Mouse (Mus musculus) granulocyte monocyte progenitor cell, adult 5-6 weeks (primary cell): ENCODE measurements around the gene Nasp. TPM values are rescaled to one million over a fixed set of nuclear protein-coding genes. Genes with fewer than 3 reads are reported as not detected.

Experiments used
- total RNA-seq, 2 experiments: library from RNA; stranded (forward) in 1 of 2; stranded (reverse) in 1 of 2; fragments of 200-712, 200-1000 nt in 1 of 2; fragments of >200 nt in 1 of 2; fragmentation: Nextera tagmentation in 1 of 2; gene quantifications; 2 replicates each; pipeline ENCODE4 v1.2.3; 2014 to 2017

The Nasp gene
- total RNA-seq, 2 experiments from 2014 or later: 190 to 397 TPM

Other genes with a start within 250 kb of the Nasp start
- 8.3 and 20.5 TPM in 2 replicates for gene Mast2, start 163.8 kb downstream of the Nasp start, total RNA-seq (2014; fragmentation: Nextera tagmentation)
- 8.3 and 12.2 TPM in 2 replicates for gene Mast2, start 163.8 kb downstream of the Nasp start, total RNA-seq (2017)
- 14.1 and 14.6 TPM in 2 replicates for gene Ipp, start 120.4 kb downstream of the Nasp start, total RNA-seq (2014; fragmentation: Nextera tagmentation)
- 10.6 and 14.2 TPM in 2 replicates for gene Ipp, start 120.4 kb downstream of the Nasp start, total RNA-seq (2017)
- gene Tmem69, start 72.0 kb downstream of the Nasp start, total RNA-seq (2014; fragmentation: Nextera tagmentation): 20.2 and 45.2 TPM in 2 replicates
- 13.7 and 22.3 TPM in 2 replicates for gene Tmem69, start 72.0 kb downstream of the Nasp start, total RNA-seq (2017)
- 54.0 and 64.3 TPM in 2 replicates for gene Gpbp1l1, start 70.3 kb downstream of the Nasp start, total RNA-seq (2014; fragmentation: Nextera tagmentation)
- gene Gpbp1l1, start 70.3 kb downstream of the Nasp start, total RNA-seq (2017): 125 and 148 TPM in 2 replicates
- 11.4 TPM in 1 of 2 replicates, not detected in the other for gene Ccdc17, start 31.3 kb downstream of the Nasp start, total RNA-seq (2014; fragmentation: Nextera tagmentation)
- 0.26 and 0.43 TPM in 2 replicates for gene Ccdc17, start 31.3 kb downstream of the Nasp start, total RNA-seq (2017)
- gene Akr1a1, start 23.7 kb upstream of the Nasp start, total RNA-seq (2014; fragmentation: Nextera tagmentation): 398 and 454 TPM in 2 replicates
- 580 and 694 TPM in 2 replicates for gene Akr1a1, start 23.7 kb upstream of the Nasp start, total RNA-seq (2017)
- gene Prdx1, start 57.6 kb upstream of the Nasp start, total RNA-seq (2014; fragmentation: Nextera tagmentation): 255 and 303 TPM in 2 replicates
- gene Prdx1, start 57.6 kb upstream of the Nasp start, total RNA-seq (2017): 264 and 283 TPM in 2 replicates
- 31.0 and 32.4 TPM in 2 replicates for gene Mmachc, start 80.5 kb upstream of the Nasp start, total RNA-seq (2014; fragmentation: Nextera tagmentation)
- 19.2 and 27.0 TPM in 2 replicates for gene Mmachc, start 80.5 kb upstream of the Nasp start, total RNA-seq (2017)
- gene Ccdc163, start 80.6 kb upstream of the Nasp start, total RNA-seq (2014; fragmentation: Nextera tagmentation): 47.8 and 66.8 TPM in 2 replicates
- 13.6 and 18.8 TPM in 2 replicates for gene Ccdc163, start 80.6 kb upstream of the Nasp start, total RNA-seq (2017)
- 7.3 and 9.3 TPM in 2 replicates for gene Tesk2, start 93.0 kb upstream of the Nasp start, total RNA-seq (2014; fragmentation: Nextera tagmentation)
- 7.3 and 11.1 TPM in 2 replicates for gene Tesk2, start 93.0 kb upstream of the Nasp start, total RNA-seq (2017)
- 23.3 and 24.4 TPM in 2 replicates for gene Toe1, start 179.7 kb upstream of the Nasp start, total RNA-seq (2014; fragmentation: Nextera tagmentation)
- gene Toe1, start 179.7 kb upstream of the Nasp start, total RNA-seq (2017): 39.7 and 58.6 TPM in 2 replicates
- 13.0 and 17.2 TPM in 2 replicates for gene Mutyh, start 179.8 kb upstream of the Nasp start, total RNA-seq (2014; fragmentation: Nextera tagmentation)
- 4.5 and 5.8 TPM in 2 replicates for gene Mutyh, start 179.8 kb upstream of the Nasp start, total RNA-seq (2017)
- gene Hpdl, start 193.8 kb upstream of the Nasp start, total RNA-seq (2014; fragmentation: Nextera tagmentation): not detected in 2 replicates
- 0.62 and 0.78 TPM in 2 replicates for gene Hpdl, start 193.8 kb upstream of the Nasp start, total RNA-seq (2017)
- 0.85 TPM in 1 of 2 replicates, not detected in the other for gene Zswim5, start 249.4 kb upstream of the Nasp start, total RNA-seq (2014; fragmentation: Nextera tagmentation)
- gene Zswim5, start 249.4 kb upstream of the Nasp start, total RNA-seq (2017): 0.17 TPM in 1 of 2 replicates, not detected in the other